Mouse (Mus musculus) erythroblast, embryonic 14.5 days (primary cell): Measurements from ENCODE around the gene Ttyh3.

Experiments used
- GATA1 ChIP-seq: IDR thresholded peaks from 2 replicates; pipeline ENCODE4 v1.6.1; 2012; ENCODE audit warnings: low read length, inconsistent platforms, mixed read lengths
- TAL1 ChIP-seq: IDR thresholded peaks from 3 replicates; pipeline ENCODE4 v1.6.1; 2012; ENCODE audit warnings: low read length, inconsistent platforms, mixed read lengths

GRCm38 (mm10) chr5:140642076-140642475, 6.8 kb downstream of the Ttyh3 start:
- no peak for TF ChIP-seq TAL1
- no peak for TF ChIP-seq GATA1
